Mouse (Mus musculus): ENCODE results near the gene Dab1. TPM values are rescaled to one million over a fixed set of nuclear protein-coding genes. Genes with fewer than 3 reads are reported as not detected.

The Dab1 gene
- total RNA-seq, 2 experiments from 2014 or later: 155 to 170 TPM

DNA sequence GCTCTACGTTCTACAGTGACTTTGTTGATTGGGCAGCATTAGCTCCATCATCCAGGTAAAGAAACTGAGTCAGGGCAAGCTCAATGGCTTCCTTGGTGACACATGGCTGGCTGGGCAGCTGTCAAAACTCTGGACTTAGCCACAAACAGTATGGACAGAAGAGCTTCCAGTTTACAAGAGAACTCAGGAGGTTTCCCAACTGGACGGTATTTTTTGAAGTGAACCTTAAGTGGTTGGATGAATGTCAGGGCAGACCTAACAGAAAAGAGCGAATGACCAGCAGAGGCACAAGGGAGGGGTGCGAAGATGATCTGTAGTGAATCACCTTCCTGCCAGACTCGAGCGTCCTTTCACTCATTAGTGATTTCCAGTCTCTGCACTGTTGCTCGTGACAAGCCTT lies 857.7 kb downstream of the Dab1 start:
- no peak for TF ChIP-seq CTCF (conservative IDR thresholded peaks at IDR 0.05)
- H3K4me3 ChIP-seq: no peak overlapping the region
- H3K27ac ChIP-seq: peak overlapping the region; percentile 59
- no peak for DNase-seq (ENCODE audit: low spot score in 2 of 2)

DNA sequence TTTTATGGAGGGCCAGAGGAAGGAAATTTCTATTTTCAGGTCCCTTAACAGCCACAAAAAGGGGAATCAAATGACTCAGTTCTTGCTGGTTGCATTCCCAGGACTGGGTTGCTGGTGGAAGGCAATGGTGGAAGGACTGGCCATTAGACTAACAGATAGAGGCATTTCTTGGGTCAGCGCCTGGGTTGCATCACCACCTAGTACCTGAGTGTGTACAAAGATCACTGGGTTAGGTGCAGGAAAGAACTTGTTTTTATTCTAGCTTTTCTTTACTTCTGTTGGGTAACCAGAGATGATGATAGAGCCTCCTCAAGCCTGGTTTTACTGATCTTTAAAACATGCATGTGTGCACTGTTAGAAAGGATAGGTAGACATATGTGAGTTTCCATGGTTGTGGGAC lies 864.8 kb downstream of the Dab1 start:
- no peak for TF ChIP-seq CTCF (conservative IDR thresholded peaks at IDR 0.05)
- no peak for DNase-seq (ENCODE audit: low spot score in 2 of 2)
- Histone ChIP-seq H3K27ac (no peak overlapping the region), H3K4me3 (no peak overlapping the region)

DNA sequence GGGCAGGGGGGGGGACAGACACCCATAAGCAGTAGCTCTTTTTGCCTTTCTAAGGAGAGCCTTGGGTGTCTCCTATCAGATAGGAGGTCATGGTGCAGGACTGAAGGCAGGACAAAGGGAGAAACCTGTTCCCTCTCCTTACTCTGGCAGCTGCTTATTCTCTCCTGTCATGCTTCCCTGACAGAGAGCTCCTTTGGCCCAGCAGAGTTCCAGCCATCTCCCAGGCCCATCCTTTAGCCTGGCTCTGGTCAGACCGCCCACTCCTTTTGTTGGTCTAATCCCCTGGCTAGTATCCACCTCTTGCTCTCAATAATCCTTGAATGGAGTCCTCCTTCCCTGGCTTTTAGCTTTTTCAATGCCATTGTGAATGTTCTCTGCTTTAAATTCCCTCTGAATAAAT lies 878.1 kb downstream of the Dab1 start:
- no peak for DNase-seq (ENCODE audit: low spot score in 2 of 2)
- TF ChIP-seq CTCF (conservative IDR thresholded peaks at IDR 0.05): no peak
- Histone ChIP-seq H3K4me3 (no peak overlapping the region), H3K27ac (peak overlapping the region; percentile 68)

DNA sequence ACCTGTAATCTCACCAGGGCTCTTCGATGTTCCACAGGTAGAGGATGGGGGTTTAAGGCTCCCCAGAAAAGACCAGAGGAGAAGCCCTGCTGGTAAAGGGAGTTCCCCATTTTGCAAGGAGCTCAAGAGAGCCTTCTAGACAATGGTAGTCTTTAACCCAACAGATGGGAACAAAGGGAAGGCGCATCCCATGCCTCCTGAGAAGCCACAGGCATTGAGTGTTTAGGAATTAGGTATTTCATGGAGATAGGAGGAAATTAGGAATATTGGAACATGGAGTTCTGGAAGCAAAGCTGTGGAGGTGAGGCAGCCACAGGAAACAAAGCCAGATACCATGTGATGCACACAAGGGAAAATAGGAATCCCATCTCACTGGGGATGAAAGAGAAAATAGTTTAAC lies 881.0 kb downstream of the Dab1 start:
- peak overlapping the region; percentile 68 for H3K27ac ChIP-seq
- no peak for DNase-seq (ENCODE audit: low spot score in 2 of 2)
- no peak for TF ChIP-seq CTCF (conservative IDR thresholded peaks at IDR 0.05)
- no peak overlapping the region for H3K4me3 ChIP-seq

DNA sequence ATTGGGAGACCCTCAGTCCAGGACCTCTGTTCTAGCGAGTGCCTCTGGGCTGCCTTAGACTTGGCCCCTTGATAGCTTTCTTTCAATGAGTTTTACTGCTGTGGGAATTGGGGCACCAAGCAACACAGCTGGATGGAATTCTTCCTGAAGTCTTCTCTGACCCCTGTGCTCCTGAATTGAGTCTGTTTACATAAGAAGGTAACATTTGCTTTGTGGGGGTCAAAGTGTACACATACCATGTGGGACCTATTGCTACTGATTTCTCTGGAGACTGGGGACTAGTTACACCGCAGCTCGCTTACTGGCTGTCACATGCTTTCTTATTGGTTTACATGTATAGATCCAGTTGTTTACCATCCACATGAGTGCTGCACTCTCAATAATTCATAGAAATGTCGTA lies 881.5 kb downstream of the Dab1 start:
- no peak for TF ChIP-seq CTCF (conservative IDR thresholded peaks at IDR 0.05)
- no peak overlapping the region for H3K4me3 ChIP-seq
- H3K27ac ChIP-seq: peak overlapping the region; percentile 68
- no peak for DNase-seq (ENCODE audit: low spot score in 2 of 2)

DNA sequence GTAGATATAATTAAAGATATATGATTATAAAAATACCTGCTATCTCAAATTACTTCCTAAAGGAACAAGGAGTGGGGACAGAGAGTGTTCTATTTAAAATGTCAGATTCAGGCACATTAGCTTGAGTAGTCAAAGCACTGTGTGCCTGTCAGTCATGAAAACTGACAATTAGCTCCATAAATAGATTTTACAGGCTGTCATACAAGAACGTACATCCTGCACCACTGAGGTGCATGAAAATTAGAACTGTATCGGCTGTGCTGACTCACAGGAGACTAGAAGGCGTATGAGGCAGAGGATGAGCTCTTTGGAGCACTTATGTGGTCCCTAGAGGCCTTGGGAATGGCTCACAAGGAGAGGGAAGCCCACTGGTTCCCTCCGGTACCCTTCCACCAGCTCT lies 882.1 kb downstream of the Dab1 start:
- peak overlapping the region; percentile 68 for H3K27ac ChIP-seq
- peak in 1 of 2 experiments; percentile 33 for DNase-seq (ENCODE audit: low spot score in 2 of 2)
- H3K4me3 ChIP-seq: no peak overlapping the region
- no peak for TF ChIP-seq CTCF (conservative IDR thresholded peaks at IDR 0.05)

DNA sequence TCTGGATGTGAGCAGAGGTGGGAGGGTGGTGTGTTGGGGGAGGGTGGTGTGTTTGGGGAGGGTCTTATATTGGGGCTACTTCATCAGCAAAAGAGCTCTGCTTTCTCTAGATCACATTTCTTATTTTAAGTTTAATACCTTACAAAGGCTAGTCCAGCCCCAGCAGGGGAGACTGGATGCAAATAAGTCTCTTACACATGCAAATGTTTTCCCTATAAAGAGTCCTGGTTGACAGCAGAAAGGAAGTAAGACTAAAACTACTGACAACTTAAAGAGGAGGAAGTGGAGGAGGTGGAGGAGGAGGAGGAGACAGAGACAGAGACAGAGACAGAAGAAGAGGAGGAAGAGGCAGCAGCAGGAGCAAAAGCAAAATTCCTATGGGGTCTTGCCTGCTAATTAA lies 885.8 kb downstream of the Dab1 start:
- no peak for TF ChIP-seq CTCF (conservative IDR thresholded peaks at IDR 0.05)
- DNase-seq (ENCODE audit: low spot score in 2 of 2): no peak

DNA sequence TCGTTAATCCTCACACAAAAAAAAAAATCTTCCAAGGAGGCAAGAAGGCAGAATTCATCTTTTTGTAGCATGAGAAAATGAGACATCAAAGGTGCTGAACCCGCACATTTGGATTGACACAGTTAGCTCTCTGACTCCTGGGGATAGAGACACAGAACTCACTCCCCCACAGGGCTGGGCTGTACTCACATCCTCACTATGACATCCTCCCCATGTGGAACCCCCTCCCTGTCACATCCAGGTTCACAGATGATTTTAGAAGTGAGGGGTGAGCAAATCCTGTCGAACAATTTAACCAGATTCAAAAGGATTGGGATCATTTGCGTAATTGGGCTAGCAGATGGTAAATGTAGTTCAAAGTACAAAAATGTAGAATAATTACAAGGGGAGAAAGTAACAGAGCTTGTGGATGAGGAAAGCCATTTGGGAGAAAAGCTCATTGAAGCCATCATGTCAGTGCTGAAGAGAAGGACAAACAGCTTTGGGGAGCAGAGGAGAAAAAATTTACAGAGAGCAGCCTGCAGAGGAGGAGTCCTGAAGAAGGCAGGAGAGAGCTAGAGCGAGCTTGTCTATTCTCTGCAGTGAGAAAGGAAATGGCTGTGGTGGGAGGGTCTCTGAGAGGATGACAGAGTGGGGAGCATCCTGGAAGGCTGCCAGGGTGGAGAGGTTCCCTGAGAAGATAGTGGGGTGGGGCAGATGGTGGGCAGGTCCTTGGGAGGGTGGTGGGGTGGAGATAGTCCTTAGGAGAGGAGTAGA lies 890.2 kb downstream of the Dab1 start:
- no peak overlapping the region for H3K4me3 ChIP-seq
- H3K27ac ChIP-seq: peak overlapping the region; percentile 81
- no peak for TF ChIP-seq CTCF (conservative IDR thresholded peaks at IDR 0.05)
- DNase-seq (ENCODE audit: low spot score in 2 of 2): peak in 1 of 2 experiments; percentile 48

More for the DNA sequence above, 885.8 kb downstream of the Dab1 start:
- H3K27ac ChIP-seq: peak overlapping the region; percentile 68; the same call in 1 of the 2 replicates
- H3K4me3 ChIP-seq: no peak overlapping the region

DNA sequence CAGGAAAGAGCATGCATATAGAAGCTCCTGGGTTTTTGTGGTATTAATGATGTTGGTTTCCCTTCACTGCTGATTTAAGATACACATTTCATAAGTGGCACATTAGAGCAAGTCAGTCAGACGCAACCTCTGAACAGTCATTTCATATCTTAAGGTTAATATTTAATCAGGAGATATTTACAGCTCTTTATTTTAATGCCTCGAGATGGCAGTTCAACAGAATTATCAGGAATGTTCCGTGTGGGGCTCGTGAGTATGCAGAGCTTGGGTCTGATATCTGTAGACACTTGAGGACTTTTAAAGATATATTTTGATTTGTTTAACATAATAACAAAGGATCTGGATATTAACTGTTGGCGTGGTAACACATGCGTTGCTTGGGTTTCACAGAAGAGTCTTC lies 892.7 kb downstream of the Dab1 start:
- H3K27ac ChIP-seq: no peak overlapping the region
- no peak for TF ChIP-seq CTCF (conservative IDR thresholded peaks at IDR 0.05)
- DNase-seq (ENCODE audit: low spot score in 2 of 2): no peak
- no peak overlapping the region for H3K4me3 ChIP-seq

DNA sequence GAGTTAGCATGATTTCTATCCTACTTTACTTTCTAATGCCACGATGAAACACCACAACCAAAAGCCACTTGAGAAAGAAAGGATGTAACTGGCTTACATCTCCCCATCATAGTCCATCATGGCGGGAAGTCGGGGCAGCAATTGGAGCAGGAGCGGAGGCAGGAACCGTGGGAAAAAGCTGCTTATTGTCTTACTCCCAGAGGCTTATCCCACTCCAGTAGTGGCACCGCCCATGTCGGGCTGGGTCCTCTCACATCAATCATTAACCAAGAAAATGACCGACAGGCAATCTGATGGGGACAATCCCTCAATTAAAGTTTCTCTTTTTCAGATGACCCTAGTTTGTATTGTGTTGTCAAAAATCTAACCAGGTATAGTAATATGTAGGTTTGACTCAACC lies 893.4 kb downstream of the Dab1 start:
- H3K27ac ChIP-seq: no peak overlapping the region
- TF ChIP-seq CTCF (conservative IDR thresholded peaks at IDR 0.05): no peak
- no peak overlapping the region for H3K4me3 ChIP-seq
- no peak for DNase-seq (ENCODE audit: low spot score in 2 of 2)

DNA sequence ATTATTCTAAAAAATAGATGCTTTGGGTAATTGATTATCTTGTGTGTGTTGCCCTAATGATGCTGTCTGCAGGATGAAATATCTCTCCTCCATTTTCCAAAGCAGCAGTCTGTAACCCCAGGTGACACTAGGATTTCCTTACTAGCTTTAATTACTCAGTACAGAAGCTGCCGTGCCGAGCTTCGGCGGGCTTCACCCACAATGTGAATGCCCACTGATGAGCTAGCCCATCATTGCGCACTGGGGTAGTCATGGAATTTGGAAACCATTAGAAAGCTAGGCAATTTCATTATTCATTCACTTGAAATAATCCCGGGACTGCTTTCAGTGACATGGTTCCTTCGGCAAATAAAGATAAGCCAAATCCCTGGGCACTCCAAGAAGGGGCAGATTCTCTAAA lies 894.5 kb downstream of the Dab1 start:
- Histone ChIP-seq H3K27ac (no peak overlapping the region), H3K4me3 (no peak overlapping the region)
- TF ChIP-seq CTCF (conservative IDR thresholded peaks at IDR 0.05): no peak
- no peak for DNase-seq (ENCODE audit: low spot score in 2 of 2)

DNA sequence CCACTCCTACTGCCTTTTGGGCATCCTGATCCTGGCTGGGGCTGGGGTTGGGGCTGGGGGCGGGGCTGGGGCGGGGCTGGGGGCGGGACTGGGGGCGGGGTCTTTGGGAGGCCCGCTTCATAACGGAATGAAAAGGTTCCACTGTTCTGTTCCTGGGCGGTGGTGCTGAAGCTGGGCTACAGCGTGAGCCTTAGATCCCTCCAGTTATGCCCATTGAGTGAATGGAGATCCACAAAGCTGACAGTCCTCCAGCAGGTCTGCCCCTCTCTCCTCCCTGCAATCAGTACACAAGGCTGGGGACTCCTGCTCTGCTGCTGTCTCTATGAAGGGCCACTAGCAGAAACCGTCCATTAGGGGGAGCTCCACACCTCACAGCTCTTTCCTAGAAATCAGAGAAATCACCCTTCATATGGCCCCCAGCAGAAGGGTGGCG lies 895.4 kb downstream of the Dab1 start:
- TF ChIP-seq CTCF (conservative IDR thresholded peaks at IDR 0.05): peak; percentile 84
- Histone ChIP-seq H3K4me3 (no peak overlapping the region), H3K27ac (no peak overlapping the region)
- peak; percentile 44 to 53 for DNase-seq (ENCODE audit: low spot score in 2 of 2)

DNA sequence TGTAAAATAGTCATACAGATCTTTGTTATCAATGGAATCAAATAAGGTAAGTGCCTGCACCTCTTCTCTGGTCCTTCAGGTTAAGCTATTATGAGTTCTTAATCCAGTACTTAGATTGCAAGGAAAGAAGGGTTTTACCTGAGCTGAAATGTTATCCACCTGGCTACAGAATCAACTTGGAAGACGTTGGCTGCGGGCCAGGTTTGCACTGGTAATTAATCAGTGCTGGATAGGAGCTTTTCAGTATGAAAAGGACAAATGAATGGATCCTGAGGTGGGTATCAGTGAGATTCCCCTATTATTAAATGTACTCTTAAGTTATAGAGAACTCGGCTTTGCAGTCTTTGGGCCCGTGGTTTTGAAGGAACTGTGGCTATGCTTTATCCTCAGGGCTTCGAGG lies 896.5 kb downstream of the Dab1 start:
- no peak overlapping the region for H3K4me3 ChIP-seq
- no peak for TF ChIP-seq CTCF (conservative IDR thresholded peaks at IDR 0.05)
- DNase-seq (ENCODE audit: low spot score in 2 of 2): no peak
- no peak overlapping the region for H3K27ac ChIP-seq

DNA sequence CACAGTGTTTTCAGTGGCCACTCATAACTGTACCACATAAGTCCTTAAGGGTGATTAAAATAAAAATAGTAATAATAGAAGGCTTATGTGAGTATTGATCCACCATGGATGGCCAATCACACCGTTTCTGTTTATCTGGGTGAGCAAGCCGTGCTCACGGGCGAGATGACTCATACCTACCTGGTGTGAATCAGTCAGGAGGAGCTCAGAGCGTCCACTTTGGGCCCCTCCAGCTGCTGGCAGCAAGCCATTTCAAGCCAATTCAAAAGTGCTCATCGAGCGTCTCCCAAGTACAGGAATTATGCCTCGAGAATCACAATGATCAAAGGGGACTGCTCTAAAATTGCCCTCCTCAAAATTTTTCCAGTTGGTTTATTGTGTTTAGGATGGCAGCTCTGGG lies 903.2 kb downstream of the Dab1 start:
- H3K4me3 ChIP-seq: no peak overlapping the region
- TF ChIP-seq CTCF (conservative IDR thresholded peaks at IDR 0.05): no peak
- no peak for DNase-seq (ENCODE audit: low spot score in 2 of 2)
- H3K27ac ChIP-seq: peak overlapping the region; percentile 49

All from layer of hippocampus, adult 2 months (tissue).